Mouse (Mus musculus) adrenal gland, postnatal 25 days (tissue): ENCODE data around the gene Rad23b. TPM values are rescaled to one million over a fixed set of nuclear protein-coding genes. Genes with fewer than 3 reads are reported as not detected.

Experiments used
- total RNA-seq: library from RNA; stranded (reverse); gene quantifications from 2 replicates; pipeline ENCODE4 v1.2.3, GENCODE M21; 2021

Rad23b gene
- total RNA-seq, 1 experiment from 2014 or later, result 123 TPM

Other genes starting within 250 kb of the Rad23b start
- gene Klf4, start 182.4 kb downstream of the Rad23b start, total RNA-seq, result 6.7 and 8.7 TPM in 2 replicates